Mouse (Mus musculus) neural tube, embryonic 13.5 days (tissue): Measurements from ENCODE around the gene Nme4. TPM values are rescaled to one million over a fixed set of nuclear protein-coding genes. Genes with fewer than 3 reads are reported as not detected.

Experiments used
- ATAC-seq: fragments of 200-750 bp; cut with Nextera tagmentation; 2 replicates; pipeline ENCODE4 v1.8.0; 2017; ENCODE audit warnings: low read depth, mild to moderate bottlenecking, moderate TSS enrichment, moderate library complexity
- H3K27ac ChIP-seq: fragments of 300-500 bp; sonication (generic); replicated peaks from 2 replicates; pipeline ENCODE4 v1.5.1; 2015; ENCODE audit warnings: moderate library complexity, mild to moderate bottlenecking, inconsistent platforms
- H3K27me3 ChIP-seq: fragments of 300-500 bp; sonication (generic); 2 replicates; pipeline ENCODE4 v1.6.1; 2015; ENCODE audit warnings: mild to moderate bottlenecking, inconsistent platforms
- H3K36me3 ChIP-seq: fragments of 300-500 bp; sonication (generic); 2 replicates; pipeline ENCODE4 v1.6.1; 2015; ENCODE audit warnings: mild to moderate bottlenecking, inconsistent platforms
- H3K4me1 ChIP-seq: fragments of 300-500 bp; sonication (generic); replicated peaks from 2 replicates; pipeline ENCODE4 v1.6.1; 2015; ENCODE audit warnings: inconsistent platforms
- H3K4me2 ChIP-seq: fragments of 300-500 bp; sonication (generic); 2 replicates; pipeline ENCODE4 v1.6.1; 2015; ENCODE audit warnings: inconsistent platforms, mild to moderate bottlenecking, moderate library complexity
- H3K4me3 ChIP-seq: fragments of 300-500 bp; sonication (generic); 2 replicates; pipeline ENCODE4 v1.5.1; 2015; ENCODE audit warnings: mild to moderate bottlenecking, inconsistent platforms
- H3K9ac ChIP-seq: fragments of 300-500 bp; sonication (generic); 2 replicates; pipeline ENCODE4 v1.6.1; 2015; ENCODE audit warnings: moderate library complexity, mild to moderate bottlenecking, inconsistent platforms
- H3K9me3 ChIP-seq: fragments of 300-500 bp; sonication (generic); 2 replicates; pipeline ENCODE4 v1.6.1; 2016; ENCODE audit warnings: inconsistent platforms
- WGBS: fragments of 180-500 bp; shearing (Covaris S2); methylation state at CpG from one replicate; pipeline ENCODE4 v1.1.7; 2015; 5-methylcytosine and 5-hydroxymethylcytosine counted together
- polyA plus RNA-seq: library from polyadenylated mRNA; unstranded; fragments of >200 nt; fragmentation: Nextera tagmentation; extraction: Ambion mirVana; gene quantifications from 2 replicates; pipeline ENCODE4 v1.2.1, GENCODE M21; 2015

The Nme4 gene
- polyA plus RNA-seq, 1 experiment from 2014 or later = 29.6 TPM

GRCm38 (mm10) chr17:26078851-26079250 is 16.6 kb downstream of the Nme4 start:
- H3K9ac ChIP-seq = no peak overlapping the region
- no peaks in the 10 kb centered on the region for H3K9me3 ChIP-seq
- no peak for ATAC-seq
- WGBS = 71% methylated on average over 2 of the region's 2 CpGs
- H3K4me3 ChIP-seq = no peak overlapping the region
- H3K27ac ChIP-seq = no peak overlapping the region
- peaks cover 16% of the 10 kb centered on the region for H3K36me3 ChIP-seq
- H3K4me2 ChIP-seq = no peak overlapping the region
- H3K27me3 ChIP-seq = 0 out of 2 replicates have a peak, but pooled peaks cover 7% of the 10 kb centered on the region
- no peaks in the 10 kb centered on the region for H3K4me1 ChIP-seq

DNA sequence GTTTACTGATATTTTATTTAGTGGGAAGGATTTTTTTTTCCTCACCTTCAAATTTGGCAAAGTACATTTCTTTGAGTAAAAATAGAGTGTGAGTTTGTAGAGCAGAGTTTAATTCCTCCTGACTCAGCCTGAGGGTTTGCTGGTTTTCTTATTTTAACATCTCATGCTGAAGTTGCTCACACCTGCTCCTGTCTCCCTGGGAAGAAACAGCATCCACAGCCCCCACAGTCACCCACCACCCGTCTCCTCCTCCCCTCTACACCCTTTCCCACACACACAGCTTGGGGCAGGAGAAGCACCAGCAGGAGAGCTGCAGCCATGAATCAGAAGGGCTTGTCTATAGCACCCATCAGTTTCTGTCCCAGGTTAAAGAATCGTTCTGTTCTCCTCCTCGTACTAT is 20.2 kb downstream of the Nme4 start:
- Histone ChIP-seq H3K27me3 (peaks cover 20% of the 10 kb centered on the region), H3K4me2 (no peak overlapping the region), H3K4me1 (peaks cover 1% of the 10 kb centered on the region; the same call in 1 of the 2 replicates), H3K36me3 (no peaks in the 10 kb centered on the region), H3K27ac (no peak overlapping the region), H3K9ac (no peak overlapping the region), H3K9me3 (no peaks in the 10 kb centered on the region), H3K4me3 (no peak overlapping the region)
- 64% methylated on average over 3 of the region's 3 CpGs for WGBS
- ATAC-seq = no peak

DNA sequence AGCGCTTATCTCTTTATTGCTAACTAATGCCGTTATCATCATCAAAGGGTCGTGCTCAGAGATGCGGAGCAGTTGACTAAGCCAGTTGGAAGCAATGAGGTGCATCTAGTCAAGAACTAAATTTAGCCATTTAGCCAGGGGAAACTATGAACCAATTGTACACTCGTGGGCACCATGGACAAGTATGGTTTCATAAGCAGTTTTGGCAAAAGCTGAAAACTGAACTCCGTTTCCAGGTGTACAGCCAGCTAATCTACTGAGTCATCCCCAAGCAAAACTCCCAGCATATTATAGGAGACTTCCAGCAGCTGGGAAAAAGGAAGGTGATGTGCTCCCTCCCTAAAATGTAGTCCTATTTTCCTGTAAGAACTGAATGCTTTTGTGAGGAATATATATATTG is 25.3 kb downstream of the Nme4 start:
- no peak for ATAC-seq
- peaks cover 14% of the 10 kb centered on the region for H3K27me3 ChIP-seq
- peaks cover 2% of the 10 kb centered on the region for H3K36me3 ChIP-seq
- H3K27ac ChIP-seq = no peak overlapping the region
- H3K4me3 ChIP-seq = peak overlapping the region; percentile 95
- peak overlapping the region; percentile 100 for H3K4me2 ChIP-seq
- 39% methylated on average over 6 of the region's 6 CpGs for WGBS
- peaks cover 43% of the 10 kb centered on the region for H3K4me1 ChIP-seq
- peak overlapping the region; percentile 97; the same call in 1 of the 2 replicates for H3K9ac ChIP-seq
- H3K9me3 ChIP-seq = no peaks in the 10 kb centered on the region

GRCm38 (mm10) chr17:26068831-26069739 is 26.3 kb downstream of the Nme4 start, which contains the start of gene Rab11fip3:
Gene Rab11fip3, minus strand, starts transcription at chr17:26069555.
- peak within 1 kb of the TSS; percentile 95 for H3K27ac ChIP-seq
- H3K36me3 ChIP-seq = peaks cover 13% of the 10 kb centered on the region
- no peaks in the 10 kb centered on the region for H3K9me3 ChIP-seq
- H3K4me1 ChIP-seq = peaks cover 54% of the 10 kb centered on the region
- under 1% methylated on average over 94 of the region's 94 CpGs for WGBS
- H3K4me3 ChIP-seq = peak within 1 kb of the TSS; percentile 95
- H3K9ac ChIP-seq = peak within 1 kb of the TSS; percentile 97
- peaks cover 14% of the 10 kb centered on the region for H3K27me3 ChIP-seq
- peak; percentile 91 for ATAC-seq
- H3K4me2 ChIP-seq = peak within 1 kb of the TSS; percentile 100

- Histone ChIP-seq H3K9ac (peak overlapping the region; percentile 97), H3K27me3 (peaks cover 14% of the 10 kb centered on the region), H3K4me2 (peak overlapping the region; percentile 100), H3K4me3 (peak overlapping the region; percentile 95), H3K36me3 (peaks cover 21% of the 10 kb centered on the region), H3K9me3 (no peaks in the 10 kb centered on the region), H3K4me1 (peaks cover 62% of the 10 kb centered on the region), H3K27ac (peak overlapping the region; percentile 95)
- WGBS = under 1% methylated on average over 44 of the region's 44 CpGs
- peak; percentile 47 for ATAC-seq
Measured at GRCm38 (mm10) chr17:26068024-26068830, 27.2 kb downstream of the Nme4 start.

GRCm38 (mm10) chr17:26066488-26067020 is 28.8 kb downstream of the Nme4 start:
- Histone ChIP-seq H3K4me1 (peaks cover 78% of the 10 kb centered on the region), H3K4me3 (peak overlapping the region; percentile 95), H3K4me2 (peak overlapping the region; percentile 100), H3K9ac (peak overlapping the region; percentile 97), H3K9me3 (no peaks in the 10 kb centered on the region), H3K27me3 (peaks cover 11% of the 10 kb centered on the region), H3K27ac (no peak overlapping the region), H3K36me3 (peaks cover 29% of the 10 kb centered on the region)
- 88% methylated on average over 7 of the region's 7 CpGs for WGBS
- ATAC-seq = no peak

DNA sequence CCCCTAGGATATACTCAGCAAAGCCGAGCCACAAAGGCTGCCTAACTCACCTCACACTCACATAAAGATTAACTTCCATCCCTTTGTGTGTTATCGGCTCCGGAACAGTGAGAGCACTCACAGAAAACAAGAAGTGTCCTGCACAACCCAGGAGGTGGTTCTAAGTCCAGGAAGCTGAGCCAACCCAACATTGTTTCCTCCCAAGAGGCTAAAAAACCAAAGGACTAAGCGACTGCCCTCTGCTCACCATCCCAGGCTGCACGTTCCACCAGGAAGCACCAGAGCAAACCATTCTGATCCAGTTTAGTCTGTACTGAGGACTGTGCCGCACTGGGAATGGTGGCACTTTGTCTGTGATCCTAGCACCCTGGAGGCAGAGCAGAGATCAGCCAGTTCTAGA is 30.5 kb downstream of the Nme4 start:
- no peak overlapping the region for H3K27ac ChIP-seq
- H3K9me3 ChIP-seq = no peaks in the 10 kb centered on the region
- ATAC-seq = no peak
- WGBS = 72% methylated on average over 6 of the region's 6 CpGs
- peaks cover 89% of the 10 kb centered on the region for H3K4me1 ChIP-seq
- peak overlapping the region; percentile 38; the same call in 1 of the 2 replicates for H3K9ac ChIP-seq
- H3K36me3 ChIP-seq = peaks cover 35% of the 10 kb centered on the region
- H3K27me3 ChIP-seq = no peaks in the 10 kb centered on the region
- H3K4me3 ChIP-seq = peak overlapping the region; percentile 12
- peak overlapping the region; percentile 100 for H3K4me2 ChIP-seq

DNA sequence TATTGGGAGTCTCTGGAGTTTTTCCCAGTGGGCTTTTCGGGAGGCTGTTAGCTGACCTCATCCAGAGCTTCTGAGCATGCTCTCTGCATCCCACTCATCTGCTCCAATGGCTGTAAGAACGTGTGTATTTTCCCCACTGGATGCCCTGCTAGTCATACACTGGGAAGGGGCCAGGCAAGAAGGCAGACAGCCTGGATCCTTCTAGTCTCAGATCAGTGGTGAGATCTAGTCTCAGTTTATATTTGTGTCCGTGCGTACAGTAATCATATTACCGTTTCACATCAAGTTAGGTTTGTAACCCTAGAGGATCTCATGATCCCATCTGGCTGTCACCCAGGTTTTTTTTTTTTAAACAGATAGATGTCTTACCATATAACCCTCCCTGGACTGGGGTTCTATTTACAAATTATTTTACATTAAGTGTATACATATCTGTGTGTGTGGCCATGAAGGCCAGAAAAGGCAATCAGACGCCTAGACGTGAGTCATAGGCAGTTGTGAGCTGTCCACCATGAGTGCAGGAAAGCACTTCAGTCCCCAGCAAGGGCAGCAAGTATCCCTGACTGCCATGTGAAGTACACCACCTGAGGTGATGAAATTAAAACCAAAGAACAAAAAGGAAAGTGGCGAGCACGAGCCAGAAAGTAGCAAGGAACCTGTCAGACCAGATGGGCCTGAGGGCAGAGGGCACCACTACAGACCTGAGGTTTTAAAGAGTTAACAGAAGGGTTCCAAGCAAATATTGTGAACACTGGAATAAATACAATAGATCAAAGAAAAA is 37.4 kb downstream of the Nme4 start:
- H3K4me2 ChIP-seq = no peak overlapping the region
- no peak overlapping the region for H3K9ac ChIP-seq
- ATAC-seq = no peak
- no peaks in the 10 kb centered on the region for H3K9me3 ChIP-seq
- no peaks in the 10 kb centered on the region for H3K27me3 ChIP-seq
- no peak overlapping the region for H3K27ac ChIP-seq
- H3K36me3 ChIP-seq = peaks cover 69% of the 10 kb centered on the region
- 87% methylated on average over 9 of the region's 9 CpGs for WGBS
- peaks cover 43% of the 10 kb centered on the region for H3K4me1 ChIP-seq
- no peak overlapping the region for H3K4me3 ChIP-seq

- H3K9ac ChIP-seq = no peak overlapping the region
- no peak for ATAC-seq
- 91% methylated on average over 8 of the region's 8 CpGs for WGBS
- H3K27ac ChIP-seq = no peak overlapping the region
- H3K4me2 ChIP-seq = no peak overlapping the region
- H3K9me3 ChIP-seq = no peaks in the 10 kb centered on the region
- peaks cover 37% of the 10 kb centered on the region for H3K4me1 ChIP-seq
- no peaks in the 10 kb centered on the region for H3K27me3 ChIP-seq
- H3K4me3 ChIP-seq = no peak overlapping the region
- H3K36me3 ChIP-seq = peaks cover 65% of the 10 kb centered on the region
Measured at GRCm38 (mm10) chr17:26057278-26057677, 38.1 kb downstream of the Nme4 start.

DNA sequence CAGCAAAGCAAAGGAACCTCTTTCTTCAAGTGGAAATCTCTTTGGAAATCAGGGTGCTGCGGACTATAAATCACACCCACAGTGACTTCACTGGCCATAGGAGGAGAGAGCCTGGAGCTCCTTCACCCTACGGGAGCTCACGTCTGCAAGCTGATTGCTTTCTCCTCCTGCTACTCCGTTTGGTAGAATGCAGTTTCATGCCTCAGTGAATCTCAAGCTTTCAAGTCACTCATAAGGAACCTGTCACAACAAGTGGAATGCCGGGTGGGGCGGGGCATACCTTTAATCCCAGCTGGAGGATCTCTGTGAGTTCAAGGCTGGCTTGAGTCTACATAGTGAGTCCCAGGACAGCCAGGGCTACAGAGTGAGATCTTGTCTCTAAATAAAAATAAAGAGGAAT is 40.2 kb downstream of the Nme4 start:
- H3K4me3 ChIP-seq = no peak overlapping the region
- no peak overlapping the region for H3K27ac ChIP-seq
- no peak for ATAC-seq
- H3K4me1 ChIP-seq = peaks cover 16% of the 10 kb centered on the region
- peaks cover 65% of the 10 kb centered on the region for H3K36me3 ChIP-seq
- no peak overlapping the region for H3K9ac ChIP-seq
- H3K4me2 ChIP-seq = no peak overlapping the region
- H3K27me3 ChIP-seq = no peaks in the 10 kb centered on the region
- 56% methylated on average over 6 of the region's 6 CpGs for WGBS
- no peaks in the 10 kb centered on the region for H3K9me3 ChIP-seq

GRCm38 (mm10) chr17:26054133-26054845 is 41.1 kb downstream of the Nme4 start:
- H3K4me3 ChIP-seq = no peak overlapping the region
- WGBS = 60% methylated on average over 17 of the region's 17 CpGs
- no peaks in the 10 kb centered on the region for H3K27me3 ChIP-seq
- H3K4me2 ChIP-seq = no peak overlapping the region
- no peak for ATAC-seq
- no peaks in the 10 kb centered on the region for H3K9me3 ChIP-seq
- H3K4me1 ChIP-seq = peaks cover 13% of the 10 kb centered on the region; the same call in 1 of the 2 replicates
- H3K27ac ChIP-seq = no peak overlapping the region
- H3K9ac ChIP-seq = no peak overlapping the region
- H3K36me3 ChIP-seq = peaks cover 59% of the 10 kb centered on the region
